Mouse (Mus musculus) heart, postnatal 0 days (tissue): ENCODE measurements at regions not wholly inside any gene's neighbourhood (a gene's known extent, or its start where the extent isn't known, plus 50 kb on each side); places are given as distances from the start of the nearest gene placed in this dataset.

ENCODE experiments used
- ATAC-seq: fragments of 200-750 bp; cut with Nextera tagmentation; 2 replicates; pipeline ENCODE4 v1.8.0; 2017; ENCODE audit warnings: low read depth, moderate number of reproducible peaks, moderate library complexity; ENCODE audit not compliant: insufficient read depth
- DNase-seq: peaks from one replicate; pipeline ENCODE4 v3.0.0-alpha.2; 2016; ENCODE audit warnings: low spot score
- H3K27ac ChIP-seq: fragments of 300-500 bp; sonication (generic); 2 replicates; pipeline ENCODE4 v1.5.1; 2014; ENCODE audit warnings: low read depth, mild to moderate bottlenecking
- H3K27me3 ChIP-seq: fragments of 300-500 bp; sonication (generic); 2 replicates; pipeline ENCODE4 v1.6.1; 2014; ENCODE audit warnings: low read length, mixed read lengths; ENCODE audit not compliant: control insufficient read depth, insufficient read depth
- H3K36me3 ChIP-seq: fragments of 300-500 bp; sonication (generic); replicated peaks from 2 replicates; pipeline ENCODE4 v1.6.1; 2014; ENCODE audit warnings: low read length, mixed read lengths; ENCODE audit not compliant: control insufficient read depth, insufficient read depth
- H3K4me1 ChIP-seq: fragments of 300-500 bp; sonication (generic); 2 replicates; pipeline ENCODE4 v1.6.1; 2014; ENCODE audit warnings: antibody characterized with exemption; ENCODE audit not compliant: control insufficient read depth, insufficient read depth
- H3K4me2 ChIP-seq: fragments of 300-500 bp; sonication (generic); 2 replicates; pipeline ENCODE4 v1.6.1; 2014; ENCODE audit warnings: low read depth, mild to moderate bottlenecking, low read length, moderate library complexity
- H3K4me3 ChIP-seq: fragments of 300-500 bp; sonication (generic); 2 replicates; pipeline ENCODE4 v1.5.1; 2014; ENCODE audit warnings: low read depth, low read length
- H3K9ac ChIP-seq: fragments of 300-500 bp; sonication (generic); replicated peaks from 2 replicates; pipeline ENCODE4 v1.6.1; 2014; ENCODE audit warnings: low read depth, low read length, mixed read lengths
- H3K9me3 ChIP-seq: fragments of 300-500 bp; sonication (generic); replicated peaks from 2 replicates; pipeline ENCODE4 v1.6.1; 2016; ENCODE audit warnings: low read length; ENCODE audit not compliant: control insufficient read depth
- CTCF ChIP-seq: IDR thresholded peaks from 2 replicates; pipeline ENCODE4 v1.5.1; 2016; ENCODE audit warnings: antibody characterized with exemption, control low read depth, low read depth
- EP300 ChIP-seq: IDR thresholded peaks from 2 replicates; pipeline ENCODE4 v1.6.1; 2016; ENCODE audit warnings: antibody characterized with exemption, low read depth
- WGBS: fragments of 180-500 bp; shearing (Covaris S2); extraction: QIAGEN DNeasy Blood & Tissue Kit; methylation state at CpG from one replicate; pipeline ENCODE4 v1.1.7; 2014; 5-methylcytosine and 5-hydroxymethylcytosine counted together

DNA sequence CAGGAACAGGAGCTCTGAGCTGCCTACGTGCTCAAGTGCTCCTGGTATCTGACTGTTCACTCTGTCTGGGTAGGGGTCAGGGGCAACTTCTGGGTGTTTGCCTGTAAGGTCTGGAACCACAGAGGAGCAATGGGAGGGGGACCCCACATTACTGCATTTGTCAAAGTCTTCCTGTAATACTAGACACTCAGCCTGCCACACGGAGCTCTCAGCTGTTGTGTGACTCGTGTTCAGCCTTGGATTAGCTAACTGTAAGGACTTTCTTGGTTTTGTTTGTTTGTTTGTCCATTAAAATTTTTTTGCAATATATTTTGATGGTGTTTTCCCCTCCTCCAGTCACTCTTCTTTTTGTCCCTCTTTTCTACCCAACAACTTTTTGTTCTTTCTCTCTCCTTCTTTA lies 74.4 kb upstream of the Tnrc6c start:
- peaks cover under 1% of the 10 kb centered on the region; the same call in 1 of the 2 replicates for H3K4me1 ChIP-seq
- no peaks in the 10 kb centered on the region for H3K9me3 ChIP-seq
- ATAC-seq (no peak), DNase-seq (no peak)
- WGBS, result 63% methylated on average over 3 of the region's 3 CpGs
- no peak overlapping the region for H3K9ac ChIP-seq
- no peaks in the 10 kb centered on the region for H3K36me3 ChIP-seq
- no peak overlapping the region for H3K4me3 ChIP-seq
- no peak overlapping the region for H3K4me2 ChIP-seq
- no peaks in the 10 kb centered on the region for H3K27me3 ChIP-seq
- TF ChIP-seq EP300 (no peak), CTCF (no peak)
- H3K27ac ChIP-seq, result no peak overlapping the region

DNA sequence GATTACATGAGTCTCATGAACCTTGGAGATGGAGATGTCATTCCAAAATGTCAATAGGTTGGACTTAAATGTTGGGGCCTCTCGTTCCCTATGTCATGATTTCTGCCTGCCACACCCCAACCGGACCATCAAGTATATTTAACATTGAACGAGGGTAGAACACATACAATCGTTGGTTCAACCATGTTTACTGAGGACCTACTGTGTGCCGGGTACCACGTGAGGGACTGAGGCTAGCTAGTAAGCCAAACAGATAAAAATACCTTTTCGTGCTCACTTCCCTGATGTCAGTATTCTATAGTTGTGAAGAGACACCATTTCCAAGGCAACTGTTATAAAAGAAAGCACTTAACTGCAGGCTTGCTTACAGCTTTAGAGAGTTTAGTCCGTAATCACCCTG lies 70.6 kb upstream of the Tnrc6c start:
- Histone ChIP-seq H3K4me3 (no peak overlapping the region), H3K4me2 (no peak overlapping the region), H3K9me3 (no peaks in the 10 kb centered on the region), H3K4me1 (no peaks in the 10 kb centered on the region), H3K27me3 (no peaks in the 10 kb centered on the region), H3K9ac (no peak overlapping the region), H3K27ac (no peak overlapping the region), H3K36me3 (no peaks in the 10 kb centered on the region)
- WGBS, result 91% methylated on average over 8 of the region's 8 CpGs
- ATAC-seq (no peak), DNase-seq (no peak)
- TF ChIP-seq EP300 (no peak), CTCF (no peak)

DNA sequence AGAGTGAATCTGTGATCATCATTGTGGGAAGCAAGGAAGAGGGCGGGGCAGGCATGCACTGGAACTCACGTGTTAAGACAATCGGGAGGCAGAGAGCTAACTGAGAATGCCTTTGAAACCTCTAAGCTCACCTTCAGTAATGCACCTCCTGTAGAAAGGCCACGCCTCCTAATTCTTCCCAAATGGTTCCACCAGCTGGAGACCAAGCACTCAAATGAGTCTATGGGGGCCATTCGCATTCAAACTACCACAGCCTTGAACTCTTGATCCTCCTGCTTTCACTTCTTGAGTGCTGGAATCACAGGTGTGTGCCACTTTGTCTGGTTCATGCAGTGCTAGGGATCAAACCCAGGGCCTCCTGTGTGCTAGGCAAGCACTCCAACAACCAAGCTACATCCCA lies 68.5 kb upstream of the Tnrc6c start:
- Histone ChIP-seq H3K27me3 (no peaks in the 10 kb centered on the region), H3K4me2 (no peak overlapping the region), H3K36me3 (no peaks in the 10 kb centered on the region), H3K9ac (no peak overlapping the region), H3K4me1 (no peaks in the 10 kb centered on the region), H3K27ac (no peak overlapping the region), H3K9me3 (no peaks in the 10 kb centered on the region), H3K4me3 (no peak overlapping the region)
- DNase-seq, result no peak
- 85% methylated on average over 5 of the region's 5 CpGs for WGBS
- TF ChIP-seq CTCF (no peak), EP300 (no peak)
- no peak for ATAC-seq

DNA sequence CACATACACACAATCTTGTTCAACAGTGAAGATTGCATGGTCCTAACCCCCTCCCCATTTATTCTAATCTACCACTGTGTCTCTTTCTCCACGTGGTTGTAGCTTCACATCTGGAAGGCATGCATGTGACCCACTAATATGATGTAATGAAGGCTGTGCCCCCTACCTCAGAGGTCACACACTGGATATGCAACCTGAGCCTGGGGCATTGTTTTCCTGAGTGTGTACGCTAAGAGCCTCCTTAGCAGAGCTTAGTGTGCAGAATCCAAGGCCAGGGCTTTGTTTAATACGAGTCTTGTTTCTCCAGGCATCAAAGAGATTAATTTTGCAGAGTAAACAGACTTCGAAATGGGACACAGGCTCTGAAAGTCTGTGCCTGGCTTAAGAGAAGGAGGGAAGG lies 68.0 kb upstream of the Tnrc6c start:
- H3K9me3 ChIP-seq, result peaks cover 4% of the 10 kb centered on the region; the same call in 1 of the 2 replicates
- WGBS, result 60% methylated on average over 4 of the region's 4 CpGs
- no peaks in the 10 kb centered on the region for H3K27me3 ChIP-seq
- no peak overlapping the region for H3K9ac ChIP-seq
- no peak overlapping the region for H3K27ac ChIP-seq
- TF ChIP-seq EP300 (no peak), CTCF (no peak)
- no peak overlapping the region for H3K4me3 ChIP-seq
- H3K4me2 ChIP-seq, result no peak overlapping the region
- H3K36me3 ChIP-seq, result no peaks in the 10 kb centered on the region
- no peak for ATAC-seq
- H3K4me1 ChIP-seq, result no peaks in the 10 kb centered on the region
- DNase-seq, result no peak

DNA sequence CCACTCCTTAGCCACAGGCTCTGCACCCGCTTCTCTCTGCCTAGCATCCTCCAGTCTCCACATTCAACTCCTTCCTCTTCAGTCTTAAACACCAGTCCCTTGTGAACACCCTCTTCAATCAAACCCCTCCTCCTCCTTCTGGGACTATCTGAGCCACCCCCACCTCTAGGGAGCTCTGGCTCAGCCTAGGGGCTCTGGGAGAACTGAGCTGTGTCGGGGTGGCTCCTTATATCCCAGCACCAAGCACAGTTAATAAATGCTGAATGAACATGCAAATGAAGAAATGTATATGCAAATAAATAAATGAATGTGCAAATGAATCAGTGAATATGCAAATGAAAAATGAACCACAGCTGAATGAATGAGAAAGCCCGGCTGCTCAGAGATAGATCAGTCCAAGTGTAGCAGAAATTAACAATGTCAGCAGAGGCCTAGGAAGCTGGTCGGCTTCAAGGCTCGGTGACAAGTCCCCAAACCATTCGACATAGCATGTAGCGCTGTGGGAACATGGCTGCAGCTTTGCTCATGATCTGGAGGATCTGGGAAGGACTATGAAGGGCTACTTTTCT lies 67.1 kb upstream of the Tnrc6c start:
- H3K4me3 ChIP-seq, result no peak overlapping the region
- 81% methylated on average over 7 of the region's 7 CpGs for WGBS
- DNase-seq (no peak), ATAC-seq (no peak)
- no peaks in the 10 kb centered on the region for H3K4me1 ChIP-seq
- no peak overlapping the region for H3K4me2 ChIP-seq
- TF ChIP-seq CTCF (no peak), EP300 (no peak)
- no peak overlapping the region for H3K27ac ChIP-seq
- no peaks in the 10 kb centered on the region for H3K27me3 ChIP-seq
- H3K9me3 ChIP-seq, result peaks cover 4% of the 10 kb centered on the region; the same call in 1 of the 2 replicates
- no peak overlapping the region for H3K9ac ChIP-seq
- no peaks in the 10 kb centered on the region for H3K36me3 ChIP-seq

DNA sequence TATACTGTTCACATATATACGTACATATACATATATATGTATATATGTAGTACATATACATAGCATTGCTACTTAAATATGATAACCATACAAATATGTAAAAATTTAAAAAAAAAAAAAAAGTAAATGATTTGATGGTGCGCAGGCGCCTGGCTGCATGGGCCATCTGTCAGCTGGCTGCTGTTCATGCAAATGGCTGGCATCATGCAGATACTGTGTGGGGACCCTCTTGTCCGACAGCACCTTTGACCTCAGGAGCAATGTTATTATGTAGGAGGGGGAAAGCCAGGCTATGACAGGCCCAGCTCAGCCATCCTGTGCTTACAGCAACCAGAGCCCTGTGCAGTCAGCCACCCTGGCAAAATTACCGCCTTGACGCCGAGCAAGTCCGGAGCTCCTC lies 65.1 kb upstream of the Tnrc6c start:
- DNase-seq (no peak), ATAC-seq (no peak)
- Histone ChIP-seq H3K27ac (no peak overlapping the region), H3K4me2 (no peak overlapping the region), H3K4me3 (no peak overlapping the region), H3K9ac (no peak overlapping the region), H3K27me3 (0 out of 2 replicates have a peak, but pooled peaks cover 3% of the 10 kb centered on the region), H3K9me3 (peaks cover 4% of the 10 kb centered on the region; the same call in 1 of the 2 replicates), H3K4me1 (no peaks in the 10 kb centered on the region), H3K36me3 (no peaks in the 10 kb centered on the region)
- WGBS, result 81% methylated on average over 8 of the region's 8 CpGs
- no peak for TF ChIP-seq EP300
- TF ChIP-seq CTCF, result no peak
